Mouse (Mus musculus) urinary bladder, postnatal 14 days (tissue): ENCODE results near the gene Vdac2.

Experiments used
- DNase-seq: peaks from one replicate; pipeline ENCODE4 v3.0.0; 2021; ENCODE audit warnings: low spot score

Vdac2 gene

DNA sequence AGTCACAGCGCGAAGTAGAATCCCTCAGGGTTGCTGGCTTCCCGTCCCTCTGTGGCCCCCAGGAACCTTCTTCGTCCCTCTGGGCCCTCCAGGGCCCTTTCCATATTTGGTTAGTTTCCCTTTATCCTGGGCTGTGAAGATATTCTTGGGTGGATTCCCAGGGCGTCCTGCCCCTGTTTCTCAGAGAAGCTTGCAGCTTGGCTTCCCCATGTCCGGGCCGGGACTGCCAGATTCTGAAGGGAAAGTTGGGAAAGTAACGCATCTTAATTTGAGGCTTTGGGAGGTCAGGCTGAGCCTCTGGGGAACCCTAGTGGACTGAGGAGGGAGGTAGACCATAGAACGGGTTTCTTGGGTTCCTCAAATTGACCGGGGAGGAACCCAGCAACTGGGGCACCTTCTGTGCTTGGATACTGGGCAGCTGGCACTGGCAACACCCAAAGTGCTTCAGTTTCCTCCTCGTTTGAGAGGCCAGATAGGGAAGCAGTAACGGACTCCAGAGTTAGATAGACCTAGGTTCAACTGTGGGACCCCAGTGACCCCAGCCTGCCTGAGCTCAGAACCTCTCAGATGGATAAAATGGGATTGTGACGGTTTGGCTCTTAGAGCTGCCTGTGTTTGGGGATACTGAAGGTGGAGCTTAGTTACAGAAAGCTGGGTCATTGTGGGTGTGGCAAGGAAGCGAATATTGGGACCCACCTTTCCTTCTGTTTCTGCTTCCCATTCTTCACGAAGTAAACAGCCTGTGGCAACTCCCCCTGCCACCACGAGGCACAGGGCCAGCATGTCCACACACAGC, 27.2 kb downstream of the Vdac2 start:
- DNase-seq: peak; percentile 30

GRCm38 (mm10) chr14:21853456-21854109, 28.5 kb downstream of the Vdac2 start:
- DNase-seq: peak; percentile 71

DNA sequence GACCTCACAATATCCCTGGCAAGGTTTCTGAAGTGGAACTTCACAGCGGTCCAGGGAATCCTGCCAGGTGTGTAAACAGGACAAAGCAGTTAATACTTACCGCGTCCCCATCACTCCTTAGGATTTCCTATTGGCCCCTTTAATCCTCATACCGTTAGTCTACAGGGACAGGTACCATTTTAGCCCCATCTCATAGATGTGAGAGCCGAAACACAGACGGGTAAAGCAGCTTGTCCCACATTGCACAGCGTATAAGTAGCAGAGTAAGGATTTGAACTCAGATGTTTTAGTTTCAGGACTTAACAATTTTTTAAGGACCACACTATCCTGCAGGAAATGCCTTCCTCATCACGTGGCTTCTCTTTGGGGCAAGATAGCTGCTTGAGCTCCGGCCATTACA, 29.2 kb downstream of the Vdac2 start:
- no peak for DNase-seq

GRCm38 (mm10) chr14:21855961-21856360, 30.9 kb downstream of the Vdac2 start:
- DNase-seq: no peak

DNA sequence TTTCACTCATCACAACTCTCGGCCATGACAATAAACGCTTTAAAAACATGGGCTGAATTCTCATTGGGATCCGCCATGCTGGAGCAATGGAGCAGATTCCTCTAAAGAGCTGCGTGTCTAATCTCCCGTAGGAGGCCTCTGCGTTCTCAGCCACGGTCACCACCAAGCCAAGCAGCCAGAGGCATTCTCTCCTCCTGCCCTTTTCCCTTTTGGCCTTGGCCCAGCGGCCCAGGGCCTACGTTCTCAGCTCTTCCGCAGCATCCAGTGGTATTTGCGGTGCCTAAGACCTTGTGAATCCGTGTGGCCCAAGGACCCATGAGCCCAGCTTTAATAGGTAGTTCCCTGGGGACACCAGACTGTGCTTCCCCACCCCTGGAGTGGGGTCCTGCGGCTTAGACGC, 31.8 kb downstream of the Vdac2 start:
- no peak for DNase-seq

GRCm38 (mm10) chr14:21866291-21866690, 41.3 kb downstream of the Vdac2 start:
- no peak for DNase-seq

DNA sequence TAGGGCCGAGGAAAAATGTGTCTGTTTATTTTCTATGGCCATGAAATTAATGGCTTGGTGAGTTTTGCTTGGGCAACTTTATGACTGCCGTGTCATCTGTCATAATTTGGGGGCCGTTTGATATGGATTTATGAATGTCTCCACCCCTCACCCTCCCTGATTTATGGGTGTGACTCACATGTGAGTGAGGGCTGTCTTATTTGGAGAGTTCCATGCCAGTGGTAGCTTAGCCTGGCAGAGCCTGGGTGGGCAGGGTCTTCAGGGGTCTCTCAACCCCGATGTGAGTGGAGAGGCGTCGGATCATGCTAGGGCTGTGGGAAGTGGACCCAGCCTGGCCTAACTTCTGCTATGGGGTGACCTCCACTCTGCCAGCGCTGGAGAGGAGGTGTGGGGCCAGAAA, 41.8 kb downstream of the Vdac2 start:
- DNase-seq: no peak

DNA sequence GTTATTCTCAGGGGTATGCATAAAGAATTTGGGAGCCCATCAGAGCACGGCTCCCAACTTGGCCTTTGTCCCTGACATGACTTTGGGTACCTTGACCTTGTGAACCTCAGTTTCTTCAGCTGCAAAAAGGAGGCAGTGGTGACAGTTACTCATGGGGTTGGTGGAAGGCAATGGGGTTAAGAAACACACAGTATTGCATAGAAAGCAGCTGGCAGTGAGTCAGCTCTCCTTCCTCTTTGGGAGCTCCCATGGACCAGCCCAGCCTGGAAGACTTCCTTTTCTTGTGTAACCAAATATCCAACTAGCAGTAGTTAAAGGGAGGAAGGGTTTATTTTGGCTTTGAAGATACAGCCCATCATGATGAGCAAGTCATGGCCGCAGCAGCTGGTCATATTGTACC, 65.4 kb downstream of the Vdac2 start:
- DNase-seq: peak; percentile 30

DNA sequence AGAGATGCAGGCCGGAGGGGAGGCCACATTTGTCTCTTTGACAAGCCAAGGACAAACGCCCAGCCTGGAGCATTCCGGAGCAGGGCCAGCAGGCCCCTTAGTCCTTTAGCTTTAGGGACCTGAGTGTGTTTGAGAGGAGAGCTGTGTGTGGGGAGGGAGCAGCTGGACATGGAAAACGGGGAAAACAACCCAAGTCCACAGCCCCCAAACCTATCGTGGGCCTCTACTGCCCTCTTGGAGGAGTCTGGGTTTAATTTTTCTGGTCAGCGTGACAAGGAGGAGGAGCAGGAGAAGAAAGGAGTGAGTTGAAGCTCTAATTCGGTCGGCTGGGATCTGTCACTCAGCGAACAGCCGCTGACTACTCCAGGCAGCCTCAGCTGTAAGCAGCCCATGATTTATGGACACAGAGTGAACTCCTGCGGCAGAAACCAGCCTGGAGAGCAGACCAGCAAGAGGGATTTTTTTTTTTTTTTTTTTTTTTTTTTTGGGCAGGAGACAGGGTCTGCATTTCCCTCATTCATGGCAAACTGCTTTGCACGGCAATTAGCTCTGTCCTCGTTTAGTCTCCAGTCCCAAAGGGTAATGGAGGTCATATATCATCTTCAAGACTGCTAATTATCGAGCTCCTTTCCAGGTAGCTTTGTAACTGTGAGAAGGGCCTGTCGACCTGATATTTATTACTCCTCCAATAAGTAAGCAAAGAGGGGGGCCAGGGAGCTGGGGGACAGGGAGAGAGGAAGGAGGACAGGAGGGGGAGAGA, 66.7 kb downstream of the Vdac2 start:
- DNase-seq: peak; percentile 9

DNA sequence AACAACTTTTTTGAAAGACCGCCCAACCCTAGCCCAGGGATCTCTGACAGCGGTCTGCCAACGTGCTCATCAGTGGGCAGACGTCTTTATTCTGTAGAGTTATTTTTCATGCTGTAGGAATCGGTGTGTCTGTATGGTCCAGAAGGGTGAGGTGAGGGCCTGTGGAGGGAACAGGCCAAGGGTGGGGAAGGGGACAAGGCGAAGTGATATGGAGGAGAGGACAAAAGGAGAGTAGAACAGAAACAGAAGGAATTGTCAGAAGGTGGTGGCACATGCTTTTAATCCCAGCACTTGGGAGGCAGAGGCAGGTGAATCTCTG, 67.3 kb downstream of the Vdac2 start:
- no peak for DNase-seq
